Mouse (Mus musculus) liver, embryonic 14.5 days (tissue): ENCODE results near the gene Oit3. TPM values are rescaled to one million over a fixed set of nuclear protein-coding genes. Genes with fewer than 3 reads are reported as not detected.

ENCODE experiments used
- ATAC-seq: fragments of 200-750 bp; cut with Nextera tagmentation; 2 replicates; pipeline ENCODE4 v1.8.0; 2017; ENCODE audit warnings: moderate number of reproducible peaks, mild to moderate bottlenecking, moderate library complexity; ENCODE audit not compliant: insufficient read depth
- DNase-seq, 3 experiments: peaks; one replicate each; pipeline ENCODE4 v3.0.0-alpha.2; 2012 to 2013; ENCODE audit warnings: low read depth in 3 of 3, low spot score in 3 of 3
- H3K27ac ChIP-seq: fragments of 300-500 bp; sonication (generic); 2 replicates; pipeline ENCODE4 v1.5.1; 2014; ENCODE audit warnings: moderate library complexity, mild to moderate bottlenecking, control low read depth, inconsistent platforms
- H3K27me3 ChIP-seq: fragments of 300-500 bp; sonication (generic); 2 replicates; pipeline ENCODE4 v1.6.1; 2014; ENCODE audit warnings: mild to moderate bottlenecking, low read length, moderate library complexity; ENCODE audit not compliant: control insufficient read depth, insufficient read depth
- H3K36me3 ChIP-seq: fragments of 300-500 bp; sonication (generic); replicated peaks from 2 replicates; pipeline ENCODE4 v1.6.1; 2014; ENCODE audit warnings: low read depth; ENCODE audit not compliant: control insufficient read depth, insufficient read depth
- H3K4me1 ChIP-seq, 2 experiments: fragments of 200-500 bp in 1 of 2; fragments of 300-500 bp in 1 of 2; sonication (generic) in 1 of 2; replicated peaks; 2 replicates each; pipeline ENCODE4 v1.6.1; 2012 to 2014; ENCODE audit warnings: antibody characterized with exemption in 1 of 2, inconsistent platforms in 1 of 2, low read length in 1 of 2; ENCODE audit not compliant: control insufficient read depth in 2 of 2, insufficient read depth in 2 of 2
- H3K4me2 ChIP-seq: fragments of 300-500 bp; sonication (generic); 2 replicates; pipeline ENCODE4 v1.6.1; 2014; ENCODE audit warnings: low read depth, mild to moderate bottlenecking, control low read depth, moderate library complexity
- H3K4me3 ChIP-seq, 2 experiments: fragments of 200-500 bp in 1 of 2; fragments of 300-500 bp in 1 of 2; sonication (generic) in 1 of 2; 2 replicates each; pipeline ENCODE4 v1.5.1; 2012 to 2014; ENCODE audit warnings: low read depth in 2 of 2, low read length in 2 of 2, mild to moderate bottlenecking in 2 of 2, control low read depth in 1 of 2, inconsistent platforms in 1 of 2, moderate library complexity in 1 of 2; ENCODE audit not compliant: insufficient read depth in 1 of 2
- H3K9ac ChIP-seq: fragments of 300-500 bp; sonication (generic); replicated peaks from 2 replicates; pipeline ENCODE4 v1.6.1; 2014; ENCODE audit warnings: mild to moderate bottlenecking, control low read depth, moderate library complexity
- H3K9me3 ChIP-seq: fragments of 300-500 bp; sonication (generic); 2 replicates; pipeline ENCODE4 v1.6.1; 2016; ENCODE audit warnings: low read length, mixed read lengths; ENCODE audit not compliant: control insufficient read depth
- CTCF ChIP-seq: IDR thresholded peaks from 2 replicates; pipeline ENCODE4 v1.5.1; 2016; ENCODE audit warnings: antibody characterized with exemption, low read depth, control low read depth
- EP300 ChIP-seq: IDR thresholded peaks from 2 replicates; pipeline ENCODE4 v1.6.1; 2016; ENCODE audit warnings: antibody characterized with exemption, low read depth
- WGBS: fragments of 180-500 bp; shearing (Covaris S2); extraction: QIAGEN DNeasy Blood & Tissue Kit; methylation state at CpG from one replicate; pipeline ENCODE4 v1.1.7; 2014; ENCODE audit not compliant: insufficient replicate concordance; 5-methylcytosine and 5-hydroxymethylcytosine counted together
- polyA plus RNA-seq, 2 experiments: library from polyadenylated mRNA; depleted of rRNA in 1 of 2; stranded (reverse) in 1 of 2; unstranded in 1 of 2; fragments of >200 nt; fragmentation: Nextera tagmentation in 1 of 2; extraction: Ambion mirVana in 1 of 2; gene quantifications; 2 replicates each; pipeline versions ENCODE4 v1.2.1 to v1.2.3; 2012 to 2014

Oit3 gene
- polyA plus RNA-seq, 2 experiments: 16.0 to 17.5 TPM

DNA sequence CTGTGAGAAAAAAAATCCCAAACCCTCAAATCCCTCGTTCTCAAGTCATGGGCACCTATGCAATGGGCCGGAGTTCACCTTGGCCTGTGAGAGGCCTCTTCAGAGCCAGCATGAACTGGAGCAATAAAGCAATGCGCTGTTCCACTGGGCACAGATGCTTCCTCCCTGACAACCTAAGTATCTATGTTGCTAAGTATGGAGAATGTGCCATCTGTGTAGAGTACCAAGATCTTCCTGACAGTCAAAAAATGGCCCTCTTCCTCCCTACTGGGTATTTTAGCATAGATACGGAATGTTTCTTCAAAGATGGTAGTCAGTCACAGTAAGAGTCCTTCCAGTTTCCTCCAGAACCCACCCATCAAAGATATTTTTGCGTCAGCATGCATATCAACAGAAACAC lies 39.8 kb upstream of the Oit3 start:
- Histone ChIP-seq H3K4me1 (no peaks in the 10 kb centered on the region), H3K9ac (no peak overlapping the region), H3K27me3 (no peaks in the 10 kb centered on the region), H3K27ac (no peak overlapping the region), H3K9me3 (no peaks in the 10 kb centered on the region), H3K4me2 (no peak overlapping the region), H3K36me3 (no peaks in the 10 kb centered on the region), H3K4me3 (no peak overlapping the region)
- WGBS: 71% methylated on average over 5 of the region's 5 CpGs
- TF ChIP-seq EP300: no peak
- no peak for TF ChIP-seq CTCF
- DNase-seq (no peak), ATAC-seq (no peak)

DNA sequence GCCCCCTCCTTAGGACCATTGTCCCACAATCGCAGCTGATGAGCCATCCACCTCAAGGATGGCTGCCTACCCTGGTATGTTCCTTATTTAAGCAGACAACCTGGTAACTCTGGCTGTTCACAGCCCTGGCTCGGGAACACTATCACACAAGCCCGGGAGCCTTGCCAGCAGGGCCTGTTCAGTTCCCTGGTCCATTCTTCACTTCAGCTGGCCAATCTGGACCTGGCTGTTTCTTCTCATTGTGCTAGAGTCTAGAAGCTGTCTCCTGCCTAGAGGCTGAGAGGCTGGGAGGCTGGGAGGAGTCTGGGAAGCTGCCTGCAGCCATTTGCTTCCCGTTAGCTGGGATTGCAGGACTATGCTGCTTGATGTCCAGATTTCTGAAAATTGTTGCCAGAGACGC lies 28.9 kb upstream of the Oit3 start:
- Histone ChIP-seq H3K9ac (no peak overlapping the region), H3K27ac (no peak overlapping the region), H3K4me2 (no peak overlapping the region), H3K9me3 (no peaks in the 10 kb centered on the region), H3K27me3 (no peaks in the 10 kb centered on the region), H3K4me1 (no peaks in the 10 kb centered on the region), H3K36me3 (no peaks in the 10 kb centered on the region), H3K4me3 (no peak overlapping the region)
- ATAC-seq (no peak), DNase-seq (no peak)
- TF ChIP-seq EP300: no peak
- TF ChIP-seq CTCF: no peak
- 71% methylated on average over 5 of the region's 5 CpGs for WGBS

DNA sequence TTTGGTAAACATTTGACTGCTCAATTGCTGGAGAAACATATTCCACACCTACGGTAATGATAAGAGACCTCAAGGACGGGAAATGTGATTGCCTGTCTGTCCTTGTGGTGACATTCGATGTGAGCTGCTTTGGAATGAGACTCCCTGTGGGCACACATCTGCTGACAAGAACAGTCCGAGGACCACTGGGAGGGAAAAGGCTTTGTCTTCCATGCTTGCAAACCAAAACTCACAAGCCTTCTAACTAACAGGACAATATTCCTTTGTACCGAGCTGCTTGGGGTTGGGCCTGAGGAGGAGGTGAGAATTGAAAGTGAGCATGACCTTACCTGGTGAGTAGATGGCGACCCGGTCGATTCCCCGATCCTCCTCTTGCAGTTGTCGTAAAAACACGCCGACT lies 25.7 kb upstream of the Oit3 start:
- Histone ChIP-seq H3K36me3 (no peaks in the 10 kb centered on the region), H3K9ac (no peak overlapping the region), H3K4me3 (no peak overlapping the region), H3K9me3 (no peaks in the 10 kb centered on the region), H3K4me2 (no peak overlapping the region), H3K4me1 (no peaks in the 10 kb centered on the region), H3K27me3 (no peaks in the 10 kb centered on the region), H3K27ac (no peak overlapping the region)
- TF ChIP-seq CTCF (no peak), EP300 (no peak)
- ATAC-seq (no peak), DNase-seq (no peak)
- WGBS: 76% methylated on average over 12 of the region's 12 CpGs

DNA sequence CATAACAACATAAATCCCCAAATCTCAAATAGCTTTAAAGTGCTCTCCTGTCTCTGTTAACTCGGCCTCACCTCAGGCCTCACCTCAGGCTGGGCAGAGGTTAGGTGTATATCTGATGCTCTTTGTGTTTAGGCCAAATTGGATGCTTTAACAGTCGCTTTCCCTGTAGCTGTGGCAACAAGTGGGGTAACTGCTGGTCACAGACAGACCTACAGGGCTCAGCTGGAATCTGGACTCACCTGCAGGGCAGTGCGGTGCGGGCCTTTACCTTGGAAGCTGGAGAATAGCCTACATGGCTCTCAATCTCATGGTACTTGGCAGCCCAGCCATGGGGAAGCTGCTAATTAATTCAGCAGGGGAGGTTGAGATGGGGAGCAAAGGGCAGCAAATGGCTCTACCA lies 25.0 kb upstream of the Oit3 start:
- Histone ChIP-seq H3K9me3 (no peaks in the 10 kb centered on the region), H3K4me2 (no peak overlapping the region), H3K4me3 (no peak overlapping the region), H3K9ac (no peak overlapping the region), H3K36me3 (no peaks in the 10 kb centered on the region), H3K27me3 (no peaks in the 10 kb centered on the region), H3K4me1 (no peaks in the 10 kb centered on the region), H3K27ac (no peak overlapping the region)
- DNase-seq (no peak), ATAC-seq (no peak)
- no peak for TF ChIP-seq CTCF
- no peak for TF ChIP-seq EP300
- 81% methylated on average over 4 of the region's 4 CpGs for WGBS

DNA sequence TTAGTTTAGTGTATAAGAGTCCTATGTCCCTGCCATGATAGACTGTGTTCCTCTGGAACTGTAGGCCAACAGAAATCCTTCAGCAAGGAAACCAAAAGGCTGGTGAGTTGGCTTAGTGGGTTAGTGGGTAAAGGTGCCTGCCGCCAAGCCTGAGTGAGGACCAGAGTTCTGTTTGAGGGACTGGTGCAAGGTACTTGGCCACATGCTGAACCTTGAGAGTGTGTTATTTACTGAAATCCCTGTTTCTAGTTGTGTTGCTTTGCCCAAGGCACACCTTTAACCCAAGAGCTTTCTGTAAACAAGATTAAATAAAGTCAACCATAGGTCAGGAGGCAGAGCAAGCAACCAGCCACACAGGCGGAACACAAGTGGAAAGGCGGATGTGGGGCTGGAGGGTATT lies 24.0 kb upstream of the Oit3 start:
- DNase-seq (no peak), ATAC-seq (no peak)
- Histone ChIP-seq H3K27me3 (no peaks in the 10 kb centered on the region), H3K4me3 (no peak overlapping the region), H3K4me2 (no peak overlapping the region), H3K27ac (no peak overlapping the region), H3K9me3 (no peaks in the 10 kb centered on the region), H3K4me1 (no peaks in the 10 kb centered on the region), H3K9ac (no peak overlapping the region), H3K36me3 (no peaks in the 10 kb centered on the region)
- 68% methylated on average over 3 of the region's 3 CpGs for WGBS
- TF ChIP-seq EP300: no peak
- TF ChIP-seq CTCF: no peak
